Mouse (Mus musculus) R1 (cell line): ENCODE measurements around the gene Epor.

Experiments
- DNase-seq: peaks from one replicate; pipeline ENCODE4 v3.0.0-alpha.2; 2018; ENCODE audit warnings: low read depth, low spot score

Gene Epor

GRCm38 (mm10) chr9:21936692-21937570, 26.4 kb downstream of the Epor start, which contains the start of gene Plppr2:
TSS of gene Plppr2 (plus strand) at chr9:21937033.
- peak; percentile 98 for DNase-seq

GRCm38 (mm10) chr9:21935466-21936131, 27.7 kb downstream of the Epor start:
- DNase-seq: no peak

- no peak for DNase-seq
These were observed 29.3 kb downstream of the Epor start for GRCm38 (mm10) chr9:21934021-21934420.

GRCm38 (mm10) chr9:21932445-21933137, 30.7 kb downstream of the Epor start:
- no peak for DNase-seq

- DNase-seq: no peak
These were observed 31.3 kb downstream of the Epor start for GRCm38 (mm10) chr9:21932006-21932405.

- no peak for DNase-seq
These were observed 34.1 kb downstream of the Epor start for GRCm38 (mm10) chr9:21929208-21929607.

GRCm38 (mm10) chr9:21927208-21927753, 36.0 kb downstream of the Epor start, which contains the start of the genes Ccdc159 and Tmem205:
TSS of gene Ccdc159 (plus strand) at chr9:21927471.
TSS of gene Tmem205 (minus strand) at chr9:21927556.
- peak; percentile 100 for DNase-seq

- DNase-seq: no peak
These were observed 36.5 kb downstream of the Epor start for GRCm38 (mm10) chr9:21926784-21927183.

GRCm38 (mm10) chr9:21926155-21926554, 37.2 kb downstream of the Epor start:
- DNase-seq: no peak

GRCm38 (mm10) chr9:21925506-21925905, 37.8 kb downstream of the Epor start:
- DNase-seq: no peak

- DNase-seq: no peak
These were observed 38.3 kb downstream of the Epor start for GRCm38 (mm10) chr9:21925034-21925433.

- peak; percentile 71 for DNase-seq
These were observed 39.2 kb downstream of the Epor start for GRCm38 (mm10) chr9:21924099-21924493.

GRCm38 (mm10) chr9:21923490-21924098, 39.7 kb downstream of the Epor start:
- DNase-seq: no peak

- DNase-seq: no peak
These were observed 40.3 kb downstream of the Epor start for GRCm38 (mm10) chr9:21923036-21923435.

GRCm38 (mm10) chr9:21918692-21919384, 44.5 kb downstream of the Epor start:
- DNase-seq: no peak

GRCm38 (mm10) chr9:21918035-21918592, 45.2 kb downstream of the Epor start, which contains the start of gene Rab3d:
TSS of gene Rab3d (minus strand) at chr9:21918192.
- DNase-seq: peak; percentile 98

- no peak for DNase-seq
These were observed 45.7 kb downstream of the Epor start for GRCm38 (mm10) chr9:21917493-21918034.

GRCm38 (mm10) chr9:21916851-21917492, 46.3 kb downstream of the Epor start:
- no peak for DNase-seq

- DNase-seq: no peak
These were observed 53.7 kb downstream of the Epor start for GRCm38 (mm10) chr9:21909474-21910223.
